Comparison of ENCODE assay signal across 22 mouse cellular contexts in genomic region chr2:72597941-72598340, GRCm38 (mm10).
DNase-seq lines count a peak whose midpoint lies in the region; ATAC-seq and TF ChIP-seq lines count a peak whose summit lies in the region.
"Had no signal": no experiment of that assay in that cellular context is flagged by ENCODE, and none has a peak within 500 bp of the region (broad histone marks: within the 10 kb centered on the region; RNA-seq: fewer than 3 reads in every experiment).

No protein-coding gene starts in this region.

- H3K4me3 ChIP-seq in hindbrain, embryonic 12.5 days: no peak overlapping the region
- H3K4me3 ChIP-seq in hindbrain, embryonic 16.5 days (ENCODE audit: low read length): no peak overlapping the region
- H3K4me3 ChIP-seq in forebrain, postnatal 0 days (ENCODE audit: low read depth, low read length): no peak overlapping the region
- no peak overlapping the region for H3K4me3 ChIP-seq in midbrain, embryonic 16.5 days (ENCODE audit: low read depth, low read length)
- H3K4me3 ChIP-seq: heart, embryonic 10.5 days had no signal

- peaks cover 17% of the 10 kb centered on the region for H3K4me1 ChIP-seq in hindbrain, embryonic 12.5 days
- no peaks in the 10 kb centered on the region for H3K4me1 ChIP-seq in hindbrain, embryonic 16.5 days (ENCODE audit: control insufficient read depth, insufficient read depth, low read depth, low read length)
- H3K4me1 ChIP-seq in forebrain, postnatal 0 days (ENCODE audit: insufficient read depth): peaks cover 12% of the 10 kb centered on the region
- peaks cover 4% of the 10 kb centered on the region; the same call in 1 of the 2 replicates for H3K4me1 ChIP-seq in midbrain, embryonic 16.5 days (ENCODE audit: control insufficient read depth, insufficient read depth, low read length)

- peak; percentile 77 for ATAC-seq in hindbrain, embryonic 12.5 days (ENCODE audit: low FRiP score)
- ATAC-seq in hindbrain, embryonic 16.5 days: no peak
- peak; percentile 69; the same call in 1 of the 2 replicates for ATAC-seq in forebrain, postnatal 0 days
- 0 out of 2 replicates have a peak, but pooled peaks have one; percentile 48 for ATAC-seq in midbrain, embryonic 16.5 days

- H3K9me3 ChIP-seq in hindbrain, embryonic 12.5 days (replicated peaks): no peaks in the 10 kb centered on the region
- H3K9me3 ChIP-seq in hindbrain, embryonic 16.5 days (ENCODE audit: control insufficient read depth, low read length): no peaks in the 10 kb centered on the region
- H3K9me3 ChIP-seq in forebrain, postnatal 0 days (ENCODE audit: low read length): no peaks in the 10 kb centered on the region
- no peaks in the 10 kb centered on the region for H3K9me3 ChIP-seq in midbrain, embryonic 16.5 days (replicated peaks; ENCODE audit: control insufficient read depth, low read length, poor library complexity, severe bottlenecking)
- H3K9me3 ChIP-seq: G1E; heart, embryonic 10.5 days had no signal

- no peak for TF ChIP-seq POLR2A in brain, embryonic 14.5 days (IDR thresholded peaks at IDR 0.05; ENCODE audit: borderline replicate concordance, extremely low read depth, insufficient read depth, insufficient read length, poor library complexity, severe bottlenecking)

- H3K4me2 ChIP-seq in hindbrain, embryonic 12.5 days (replicated peaks): 0 out of 2 replicates have a peak overlapping the region, but pooled peaks have one; percentile 19
- H3K4me2 ChIP-seq in hindbrain, embryonic 16.5 days (ENCODE audit: low read length): no peak overlapping the region
- H3K4me2 ChIP-seq in forebrain, postnatal 0 days (ENCODE audit: low read depth): no peak overlapping the region
- peak overlapping the region; percentile 5; the same call in 1 of the 2 replicates for H3K4me2 ChIP-seq in midbrain, embryonic 16.5 days (ENCODE audit: low read length)

- WGBS in hindbrain, embryonic 12.5 days: 36% methylated on average over 9 of the region's 9 CpGs
- 18% methylated on average over 9 of the region's 9 CpGs for WGBS in hindbrain, embryonic 16.5 days
- WGBS in forebrain, postnatal 0 days: 18% methylated on average over 9 of the region's 9 CpGs
- WGBS in midbrain, embryonic 16.5 days: 19% methylated on average over 9 of the region's 9 CpGs

- no peaks in the 10 kb centered on the region for H3K36me3 ChIP-seq in hindbrain, embryonic 12.5 days
- no peaks in the 10 kb centered on the region for H3K36me3 ChIP-seq in hindbrain, embryonic 16.5 days (ENCODE audit: control insufficient read depth, insufficient read depth, low read length)
- no peaks in the 10 kb centered on the region for H3K36me3 ChIP-seq in forebrain, postnatal 0 days (ENCODE audit: insufficient read depth)
- H3K36me3 ChIP-seq in midbrain, embryonic 16.5 days (ENCODE audit: control insufficient read depth, insufficient read depth, low read length): no peaks in the 10 kb centered on the region
- H3K36me3 ChIP-seq: G1E; heart, embryonic 10.5 days had no signal

- H3K27ac ChIP-seq in hindbrain, embryonic 12.5 days: no peak overlapping the region
- H3K27ac ChIP-seq in hindbrain, embryonic 16.5 days (ENCODE audit: low read depth, low read length): no peak overlapping the region
- H3K27ac ChIP-seq in forebrain, postnatal 0 days (ENCODE audit: low read depth, low read length): no peak overlapping the region
- no peak overlapping the region for H3K27ac ChIP-seq in midbrain, embryonic 16.5 days (ENCODE audit: low read length)
- H3K27ac ChIP-seq: heart, embryonic 10.5 days had no signal

- peaks cover 17% of the 10 kb centered on the region for H3K27me3 ChIP-seq in hindbrain, embryonic 12.5 days
- H3K27me3 ChIP-seq in hindbrain, embryonic 16.5 days (replicated peaks; ENCODE audit: control insufficient read depth, insufficient read depth, low read length): no peaks in the 10 kb centered on the region
- no peaks in the 10 kb centered on the region for H3K27me3 ChIP-seq in forebrain, postnatal 0 days (ENCODE audit: insufficient read depth, low read length)
- no peaks in the 10 kb centered on the region for H3K27me3 ChIP-seq in midbrain, embryonic 16.5 days (ENCODE audit: control insufficient read depth, insufficient read depth, low read depth, low read length)
- H3K27me3 ChIP-seq: CH12.LX had no signal

- intact Hi-C loops in left cerebral cortex, postnatal 14 days (cut with DNase I): no loop called here

- no peak for TF ChIP-seq CTCF in brain, embryonic 14.5 days (IDR thresholded peaks at IDR 0.05; ENCODE audit: borderline replicate concordance, extremely low read depth, insufficient read depth, insufficient read length)
- TF ChIP-seq CTCF in forebrain, postnatal 0 days (IDR thresholded peaks at IDR 0.05; ENCODE audit: low read depth): no peak

- DNase-seq in brain, embryonic 14.5 days (ENCODE audit: low read depth): peak; percentile 86
- DNase-seq in forebrain, postnatal 0 days: no peak
- DNase-seq in left cerebral cortex, postnatal 14 days (ENCODE audit: low spot score in 2 of 2): no peak
- no peak for DNase-seq in MN1 (ENCODE audit: low spot score)
- DNase-seq: adrenal gland, adult 8-10 months; B cell, adult 2 months; cerebellum, adult 2 months; cerebellum, postnatal 25 days; embryo, embryonic 11 days; gastrocnemius, postnatal 10 days; heart, postnatal 4 days; kidney, adult 8-10 months; kidney, postnatal 10 days; lung, postnatal 4 days; right cerebral cortex, postnatal 4 days; thymus, postnatal 14 days had no signal

- no peak overlapping the region for H3K9ac ChIP-seq in hindbrain, embryonic 12.5 days
- no peak overlapping the region for H3K9ac ChIP-seq in hindbrain, embryonic 16.5 days (ENCODE audit: low read depth, low read length)
- no peak overlapping the region for H3K9ac ChIP-seq in forebrain, postnatal 0 days
- no peak overlapping the region for H3K9ac ChIP-seq in midbrain, embryonic 16.5 days (ENCODE audit: low read depth, low read length)

Comparison
In these comparisons a context has a peak if more than half of its experiments do, and no peak if none do; other contexts are left out.
1. H3K4me2 ChIP-seq: peak in hindbrain, embryonic 12.5 days (single experiment) and midbrain, embryonic 16.5 days (single experiment); none in hindbrain, embryonic 16.5 days (single experiment) and forebrain, postnatal 0 days (single experiment).